Mouse (Mus musculus): ENCODE measurements around the gene Parp9. TPM values are rescaled to one million over a fixed set of nuclear protein-coding genes. Genes with fewer than 3 reads are reported as not detected.
"Not testable (repeated sequence)": the region's sequence is repeated elsewhere in the genome, so short reads cannot be mapped to it uniquely, and the experiment has no call there.

Gene Parp9
- total RNA-seq, 2 experiments from 2014 or later: 2.3 to 3.4 TPM

DNA sequence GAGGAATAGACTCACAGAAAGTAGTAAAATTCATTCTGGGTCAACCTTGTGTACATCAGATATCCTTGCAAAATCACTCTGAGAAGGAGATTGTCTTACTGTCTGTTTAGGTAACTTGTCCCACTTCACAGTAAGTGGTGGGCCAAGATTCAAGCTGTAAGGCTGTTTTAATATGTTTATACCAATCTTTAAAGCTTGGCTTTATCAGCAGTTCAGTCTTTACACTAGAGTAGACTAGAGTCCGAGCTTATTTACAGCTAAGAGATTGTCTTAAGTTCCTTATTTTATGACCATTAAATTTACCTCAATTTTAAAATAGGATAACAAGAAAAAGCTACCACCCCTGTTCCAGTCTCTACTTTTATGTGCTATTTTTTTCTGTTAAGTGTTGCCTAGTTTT lies 49.7 kb downstream of the Parp9 start:
- DNase-seq (ENCODE audit: low spot score in 2 of 2): no peak

DNA sequence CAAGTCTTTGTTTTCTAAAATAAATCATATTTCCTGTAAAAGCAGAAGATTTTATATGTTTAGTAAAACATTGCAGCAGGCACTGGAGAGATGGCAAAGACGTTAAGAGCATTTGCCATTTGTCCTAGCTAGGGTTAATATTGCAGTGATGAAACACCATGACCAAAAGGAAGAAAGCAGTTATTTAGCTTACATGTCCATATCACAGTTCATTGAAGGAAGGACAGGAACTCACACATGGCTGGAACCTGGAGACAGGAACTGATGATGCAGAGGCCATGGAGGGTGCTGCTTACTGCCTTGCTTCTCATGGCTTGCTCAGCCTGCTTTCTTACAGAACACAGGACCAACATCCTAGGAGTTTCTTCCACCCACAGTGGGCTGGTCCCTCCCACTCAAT lies 54.1 kb downstream of the Parp9 start:
- DNase-seq (ENCODE audit: low spot score in 2 of 2): no peak

DNA sequence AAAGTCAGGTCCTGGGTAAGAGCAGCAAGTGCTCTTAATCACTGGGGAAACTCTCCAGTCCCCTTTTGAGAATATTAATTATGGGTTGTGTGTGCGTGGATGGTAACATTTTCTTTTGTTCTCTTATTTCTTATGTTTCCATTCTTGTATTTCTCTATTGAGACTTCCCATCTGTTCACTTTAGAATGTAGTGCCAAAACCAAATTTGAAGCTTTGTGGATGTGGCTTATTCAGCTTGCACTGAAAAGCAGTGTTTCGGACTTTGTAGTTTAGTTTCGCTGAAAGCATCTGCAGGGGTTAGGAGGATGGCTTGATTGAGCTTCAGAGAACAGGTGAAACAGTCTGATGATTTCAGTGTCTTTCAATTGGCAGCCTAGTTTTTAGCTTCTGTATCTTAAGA lies 55.0 kb downstream of the Parp9 start:
- no peak for DNase-seq (ENCODE audit: low spot score in 2 of 2)

DNA sequence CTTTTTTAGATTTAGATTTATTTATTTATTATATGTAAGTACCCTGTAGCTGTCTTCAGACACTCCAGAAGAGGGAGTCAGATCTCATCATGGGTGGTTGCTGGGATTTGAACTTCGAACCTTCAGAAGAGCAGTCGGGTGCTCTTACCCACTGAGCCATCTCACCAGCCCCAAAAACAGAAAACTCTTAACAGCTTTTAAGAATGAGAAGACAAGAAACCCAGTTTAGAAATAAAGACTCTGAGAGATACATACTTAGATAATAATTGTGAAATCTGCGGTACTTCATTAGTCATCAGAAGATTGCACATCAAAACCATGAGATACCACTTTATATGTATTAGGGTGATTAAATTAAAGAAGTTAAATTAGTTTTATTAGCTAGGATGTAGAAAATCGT lies 60.6 kb downstream of the Parp9 start:
- DNase-seq (ENCODE audit: low spot score in 2 of 2): not testable (repeated sequence)

DNA sequence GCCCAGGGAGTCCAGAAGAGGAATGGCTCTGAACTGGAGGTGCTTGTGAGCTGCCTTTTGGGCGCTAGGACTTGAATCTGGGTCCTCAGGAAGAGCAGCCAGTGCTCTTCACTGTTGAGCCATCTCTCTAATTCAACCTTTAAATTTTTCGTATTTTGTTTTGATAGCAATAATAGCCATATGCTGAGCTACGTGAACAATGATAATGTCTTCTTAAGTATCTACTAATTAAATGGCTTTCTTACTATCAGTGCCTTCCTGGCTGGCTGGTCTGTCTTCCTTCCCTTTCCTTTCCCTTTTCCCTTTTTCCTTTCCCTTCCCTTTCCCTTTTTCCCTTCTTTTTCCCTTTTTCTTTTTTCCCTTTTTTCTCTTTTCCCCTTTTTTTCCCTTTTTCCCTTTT lies 70.1 kb downstream of the Parp9 start:
- DNase-seq (ENCODE audit: low spot score in 2 of 2): no peak

DNA sequence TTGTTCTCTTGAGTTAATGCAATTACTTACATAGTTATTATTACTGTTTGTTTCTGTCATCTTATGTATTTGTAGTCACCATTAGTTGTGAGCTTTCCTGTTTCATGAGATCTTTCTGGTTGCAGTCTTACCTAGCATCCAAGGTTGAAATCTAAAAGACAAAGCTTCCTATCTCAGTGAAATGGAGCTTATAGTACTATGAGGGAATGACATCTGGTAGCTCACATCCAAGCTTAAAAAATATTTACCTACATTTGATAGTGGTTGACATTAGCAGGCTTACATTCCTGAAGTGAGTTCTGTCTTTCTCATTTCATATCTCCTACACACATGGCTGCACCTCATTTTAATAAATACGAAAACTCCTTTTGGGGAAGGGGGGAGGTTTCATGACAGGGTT lies 78.1 kb downstream of the Parp9 start:
- no peak for DNase-seq (ENCODE audit: low spot score in 2 of 2)

Other genes with a start within 250 kb of the Parp9 start
- gene Dirc2, start 169.1 kb upstream of the Parp9 start, total RNA-seq (2021): 10 to 100 TPM; 65.7 to 68.0 TPM
- 1 to 10 TPM; 7.1 to 7.2 TPM for gene Hspbap1, start 168.1 kb upstream of the Parp9 start, total RNA-seq (2021)
- 1 to 10 TPM; 1.4 to 2.0 TPM for gene Parp14, start 66.9 kb upstream of the Parp9 start, total RNA-seq (2021)
- 1 to 10 TPM; 4.0 to 5.6 TPM for gene Dtx3l, start 681 bp downstream of the Parp9 start, total RNA-seq (2021)
- 100 to 1,000 TPM; 148 to 152 TPM for gene Kpna1, start 40.3 kb downstream of the Parp9 start, total RNA-seq (2021)
- gene Wdr5b, start 102.7 kb downstream of the Parp9 start, total RNA-seq (2021): 1 to 10 TPM; 3.4 to 4.8 TPM
- gene Fam162a, start 133.1 kb downstream of the Parp9 start, total RNA-seq (2021): 10 to 100 TPM; 59.5 to 62.8 TPM
- gene Ccdc58, start 133.2 kb downstream of the Parp9 start, total RNA-seq (2021): 10 to 100 TPM; 13.6 to 15.8 TPM
- not detected for gene Csta1, start 192.8 kb downstream of the Parp9 start, total RNA-seq (2021)
- gene Stfa2l1, start 218.3 kb downstream of the Parp9 start, total RNA-seq (2021): not detected
- gene Gm5483, start 245.7 kb downstream of the Parp9 start, total RNA-seq (2021): not detected